Mouse (Mus musculus): Measurements from ENCODE around the gene Wwox.

Gene Wwox

DNA sequence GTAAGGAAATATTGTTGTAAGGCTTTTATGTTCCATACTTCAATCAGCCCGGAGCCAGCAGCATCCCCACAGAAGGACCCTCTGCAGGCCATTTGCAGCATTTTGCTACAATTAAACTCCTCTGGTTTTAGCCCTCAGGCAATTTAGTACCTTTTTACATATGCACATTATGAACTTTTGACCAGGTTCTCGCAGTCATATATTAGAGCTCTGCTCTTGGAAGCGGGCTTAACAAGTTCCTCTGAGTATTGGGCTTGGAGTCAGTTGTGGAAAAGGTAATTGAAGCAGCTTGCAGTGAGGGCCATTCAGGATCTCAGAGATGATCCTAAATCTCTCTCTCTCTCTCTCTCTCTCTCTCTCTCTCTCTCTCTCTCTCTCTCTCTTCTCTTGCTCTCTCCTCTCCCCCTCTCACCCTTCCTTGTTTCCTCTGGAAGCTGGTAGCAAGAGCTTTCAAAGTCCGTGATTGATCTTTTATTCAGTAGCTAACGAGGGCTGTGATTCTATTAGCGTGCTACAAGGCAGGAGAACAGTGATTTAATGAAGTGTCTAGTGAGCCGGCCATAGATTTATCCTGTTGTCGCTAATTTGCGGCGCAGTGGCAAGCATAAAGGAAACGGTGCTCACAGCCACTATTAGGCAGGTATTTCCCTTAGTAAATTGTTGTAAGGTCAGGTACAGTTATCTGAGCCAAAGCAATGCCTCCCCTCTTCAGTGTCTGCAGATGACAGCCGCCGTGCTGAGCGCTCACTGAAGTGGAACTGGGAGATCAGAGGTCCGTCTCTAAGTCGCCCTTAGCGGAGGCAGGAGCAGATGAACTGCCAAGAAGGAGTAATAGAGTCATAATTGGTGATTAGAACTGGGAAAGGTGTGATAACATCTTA, 292.0 kb downstream of the Wwox start:
- DNase-seq (ENCODE audit: low spot score): no peak

DNA sequence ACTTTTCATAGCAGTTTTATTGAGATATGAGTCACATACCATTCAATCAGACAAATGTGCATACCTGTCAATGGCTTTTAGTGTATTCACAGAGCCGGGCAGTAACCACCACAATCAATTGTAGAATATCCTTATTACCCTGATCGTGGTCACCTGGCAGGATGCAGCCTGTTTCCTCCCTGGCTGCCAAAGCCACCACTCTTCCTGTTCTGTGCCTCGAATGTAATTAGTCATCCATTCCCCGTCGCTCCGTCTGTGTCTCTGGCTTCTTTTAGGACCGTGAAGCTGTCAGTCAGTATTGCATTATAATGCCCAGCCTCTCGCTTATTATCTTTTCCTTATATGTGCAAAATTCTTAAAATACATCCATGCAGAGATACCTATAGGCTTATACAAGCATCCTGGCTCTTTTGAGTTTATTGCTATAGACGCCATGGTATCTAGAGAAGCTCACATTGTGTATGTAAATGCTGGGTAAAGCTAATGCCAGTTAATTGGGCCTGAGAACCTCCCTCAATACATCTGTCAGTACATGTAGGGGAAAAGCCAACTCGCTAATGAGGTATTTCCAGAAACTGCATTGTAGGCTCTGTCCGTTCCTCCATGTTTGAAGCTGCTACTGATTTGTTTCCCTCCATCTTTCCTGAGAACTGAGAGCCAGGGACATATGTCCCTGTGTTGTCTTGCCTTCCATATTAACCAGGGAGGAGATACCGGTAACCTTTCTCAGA, 303.9 kb downstream of the Wwox start:
- no peak for DNase-seq (ENCODE audit: low spot score)

DNA sequence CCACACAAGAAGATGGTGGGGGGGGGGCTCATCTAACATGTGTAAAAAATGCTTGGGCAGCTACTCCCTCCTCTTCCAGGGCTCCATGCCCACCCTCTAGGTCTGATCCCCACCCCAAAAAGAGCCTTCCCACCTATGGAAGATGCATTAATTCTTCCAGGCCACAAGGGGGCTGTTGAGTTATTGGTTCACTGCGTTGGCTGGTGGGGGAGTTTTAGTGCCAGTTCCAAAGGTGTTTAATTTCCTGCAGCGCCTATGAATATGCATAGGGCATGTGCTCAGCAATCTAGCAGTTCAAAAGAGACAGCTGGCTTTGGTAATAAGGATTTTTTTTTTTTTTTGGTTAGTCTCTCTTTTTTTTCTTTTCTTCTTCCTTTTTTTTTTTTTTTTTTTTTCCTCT, 306.9 kb downstream of the Wwox start:
- no peak for DNase-seq (ENCODE audit: low spot score)

DNA sequence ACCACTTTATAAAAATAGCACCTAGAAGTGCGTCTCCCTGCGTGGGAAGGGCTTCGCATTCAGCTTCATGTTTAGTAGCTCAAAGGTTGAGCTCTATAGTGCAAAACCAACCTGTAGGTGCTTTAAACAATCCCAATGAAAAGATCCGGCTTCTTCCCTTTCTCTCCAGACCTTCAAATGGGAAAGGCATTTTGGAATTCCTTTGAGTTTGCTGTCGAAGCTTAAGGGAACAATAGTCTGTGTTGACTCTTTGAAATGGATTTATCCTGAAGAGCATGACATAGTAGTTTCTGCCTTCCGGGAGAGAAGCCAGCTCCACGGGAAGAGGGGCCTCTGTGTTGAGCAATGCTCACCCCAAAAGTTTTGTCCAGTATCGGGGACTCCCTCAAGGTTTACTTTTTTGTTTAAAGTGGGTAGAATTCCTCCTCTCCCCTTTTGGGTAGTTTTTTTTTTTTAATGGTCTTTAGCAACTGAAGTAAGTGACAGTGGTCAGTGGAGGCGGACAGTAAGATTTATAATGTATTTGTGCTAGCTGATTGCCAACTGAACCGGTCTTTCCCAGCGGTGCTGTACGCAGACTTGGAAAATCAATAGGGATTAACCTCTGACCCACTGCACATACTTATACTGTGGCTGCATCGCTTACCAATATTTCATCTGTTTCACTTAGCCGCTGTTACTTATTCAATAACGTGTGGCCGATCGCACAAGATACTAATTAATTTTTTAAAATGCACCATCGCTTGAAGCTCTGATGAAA, 312.1 kb downstream of the Wwox start:
- no peak for DNase-seq (ENCODE audit: low spot score)

DNA sequence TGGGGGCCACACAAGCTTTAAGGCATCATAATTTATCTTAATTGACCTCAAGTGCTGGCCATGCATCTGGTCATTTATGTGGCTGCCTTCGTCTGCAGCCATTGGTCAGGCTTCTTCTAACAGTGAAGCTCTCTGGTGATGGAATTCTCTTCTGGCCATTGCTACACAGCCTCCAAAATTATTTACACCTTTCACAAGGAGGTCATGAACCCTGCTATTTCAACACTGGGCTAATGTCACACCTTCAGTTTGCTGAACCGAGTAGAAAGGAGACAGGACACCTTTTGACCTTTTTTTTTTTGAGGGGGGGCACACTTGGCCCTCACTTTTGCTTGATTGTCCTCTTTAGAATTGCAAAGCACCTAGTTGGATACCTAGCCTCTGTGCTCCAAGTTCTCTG, 320.2 kb downstream of the Wwox start:
- no peak for DNase-seq (ENCODE audit: low spot score)

DNA sequence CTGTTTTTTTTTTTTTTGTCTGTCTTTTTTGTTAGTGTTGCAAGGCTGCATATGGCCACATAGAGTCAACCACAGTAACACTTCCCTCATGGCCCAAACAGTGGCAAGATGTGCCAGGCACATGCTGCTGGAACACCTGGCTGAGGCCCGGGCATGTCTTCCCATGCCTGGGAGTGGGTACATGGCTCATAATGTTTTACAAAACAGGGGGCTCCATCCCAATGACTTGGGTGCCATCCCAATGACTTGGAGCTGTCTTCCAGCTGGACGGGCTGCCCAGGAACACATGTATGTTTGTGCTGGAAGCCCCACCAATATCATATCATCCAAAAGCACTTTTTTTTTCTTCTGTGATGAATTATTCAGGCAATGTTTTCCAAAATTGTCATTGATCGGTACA, 329.1 kb downstream of the Wwox start:
- DNase-seq (ENCODE audit: low spot score): no peak

DNA sequence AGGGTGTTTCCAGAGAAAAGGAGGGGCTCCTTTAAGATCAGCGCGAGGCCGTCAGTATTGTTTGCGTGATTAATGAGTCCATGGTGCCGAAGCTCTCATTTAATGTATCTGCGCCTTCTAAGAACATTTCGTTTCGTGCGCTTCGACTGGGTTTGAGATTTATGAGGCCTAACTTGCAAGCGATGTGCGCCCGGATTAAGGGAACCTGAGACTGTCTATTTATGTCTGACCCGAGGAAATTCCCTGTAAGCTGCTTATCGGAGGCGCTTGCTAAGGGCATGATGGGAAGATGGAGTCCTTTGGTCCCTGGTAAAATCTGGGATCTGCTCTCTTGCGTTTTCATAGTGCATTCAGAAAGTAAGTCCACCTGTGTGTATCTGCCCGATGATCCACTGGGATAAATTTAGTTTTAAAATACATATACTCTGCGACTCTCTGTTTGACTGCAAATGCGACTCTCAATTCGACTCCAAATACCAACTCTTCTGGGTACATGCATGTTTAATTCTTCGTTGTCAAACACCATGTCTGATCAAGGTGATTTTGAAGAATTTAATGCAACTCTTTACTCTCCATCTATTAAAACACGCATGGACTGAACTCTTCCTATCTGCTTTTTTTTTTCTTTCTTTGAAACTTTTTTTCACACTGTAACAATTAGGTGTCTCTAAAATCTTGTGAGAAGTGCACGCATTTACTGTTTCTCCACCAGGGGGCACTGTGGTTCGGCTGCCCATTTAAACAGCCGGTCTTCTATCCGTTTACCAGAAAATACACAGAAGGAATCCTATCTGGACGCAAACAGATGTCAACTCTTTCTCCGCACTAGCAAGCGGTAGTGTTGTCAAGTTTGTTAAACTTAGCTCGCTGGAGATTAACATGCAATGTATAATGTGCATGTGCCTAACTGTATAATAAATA, 331.7 kb downstream of the Wwox start:
- peak; percentile 82 for DNase-seq (ENCODE audit: low spot score)

DNA sequence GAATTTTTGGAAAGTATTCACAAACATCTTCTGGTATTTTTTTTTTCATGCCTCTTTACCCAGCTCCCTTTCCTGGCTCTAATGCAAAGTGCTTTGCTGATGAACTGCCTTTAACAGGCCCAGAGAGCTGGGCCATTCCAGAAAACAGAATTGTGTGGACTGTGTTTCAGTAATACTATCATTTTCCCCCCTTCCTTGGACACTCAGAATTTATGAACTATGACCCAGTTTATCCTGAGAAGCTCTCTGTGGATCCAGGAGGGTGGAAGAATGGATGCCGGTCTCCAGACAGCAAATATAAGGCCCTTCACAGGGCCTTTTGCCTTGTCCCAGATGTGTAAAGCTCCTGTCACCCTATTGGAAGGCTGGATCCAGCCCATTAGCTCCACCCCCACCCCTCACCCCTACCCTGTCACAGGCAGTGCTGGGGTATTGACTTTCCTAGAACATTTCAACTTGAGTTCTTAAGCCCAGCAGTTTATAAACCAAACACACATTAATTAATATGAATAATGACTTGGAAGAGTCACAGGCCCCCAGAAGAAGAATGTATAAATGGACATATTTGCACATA, 332.9 kb downstream of the Wwox start:
- DNase-seq (ENCODE audit: low spot score): no peak

DNA sequence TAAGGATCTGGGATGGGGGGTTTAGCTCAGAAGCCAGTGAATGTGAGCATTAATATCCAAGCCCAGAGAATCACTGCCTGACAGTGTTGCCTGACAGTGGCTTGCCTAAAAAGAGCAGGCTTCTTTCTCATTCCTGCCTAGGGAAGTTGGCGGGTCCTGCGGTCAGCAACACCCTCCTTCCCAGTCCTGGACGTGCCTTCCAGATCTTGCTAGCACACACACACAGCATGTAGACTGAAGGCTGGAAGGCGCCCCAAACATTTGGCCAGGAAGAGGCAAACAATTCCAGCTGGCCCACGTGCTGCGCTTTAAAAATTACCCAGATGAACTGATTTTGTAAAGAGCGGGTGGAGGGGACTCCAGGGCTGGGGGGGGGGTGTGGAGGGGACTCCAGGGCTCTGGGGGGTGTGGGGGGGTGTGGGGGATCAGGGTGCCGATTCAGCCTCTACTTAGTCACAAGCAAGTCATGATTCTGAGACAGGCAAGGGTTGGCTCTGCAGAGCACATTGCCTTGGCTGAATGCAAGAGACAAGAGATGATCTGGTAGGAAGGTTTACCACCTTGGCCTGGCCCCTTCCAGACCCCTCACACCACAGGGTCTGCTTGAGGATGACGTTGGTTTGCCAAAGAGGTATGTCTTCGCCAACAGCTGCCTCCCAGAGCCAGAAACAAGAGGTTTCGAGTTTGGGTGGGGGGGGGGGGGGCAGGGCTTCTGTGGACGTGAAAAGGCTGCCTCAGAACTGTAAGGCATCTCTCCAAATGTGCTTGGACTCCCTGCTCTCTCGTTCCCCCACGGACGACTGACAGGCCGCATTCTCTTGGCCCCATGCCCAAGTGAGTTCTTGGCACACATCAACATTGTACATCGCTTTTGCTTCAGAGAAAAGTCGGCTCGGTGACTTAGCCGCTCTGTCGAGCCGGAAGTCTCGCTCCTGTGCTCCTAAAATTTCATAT, 334.3 kb downstream of the Wwox start:
- peak; percentile 43 for DNase-seq (ENCODE audit: low spot score)

DNA sequence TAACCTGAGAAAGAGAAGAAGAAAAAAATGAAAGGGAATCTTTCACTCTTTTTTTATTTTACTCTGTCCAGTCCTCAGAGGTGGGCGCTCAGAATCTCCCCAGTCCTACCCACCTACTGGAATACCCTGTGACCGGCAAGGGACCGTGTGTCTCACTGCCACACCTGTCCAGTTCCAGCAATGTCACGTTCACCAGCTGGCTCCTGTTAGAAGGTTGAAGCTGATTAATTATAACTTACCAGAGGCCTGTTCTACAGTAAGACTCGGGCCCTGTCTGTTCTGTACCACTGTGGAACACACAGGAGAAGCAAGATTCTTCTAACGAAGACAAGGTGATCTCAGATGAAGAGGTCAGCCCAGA, 334.9 kb downstream of the Wwox start:
- no peak for DNase-seq (ENCODE audit: low spot score)

DNA sequence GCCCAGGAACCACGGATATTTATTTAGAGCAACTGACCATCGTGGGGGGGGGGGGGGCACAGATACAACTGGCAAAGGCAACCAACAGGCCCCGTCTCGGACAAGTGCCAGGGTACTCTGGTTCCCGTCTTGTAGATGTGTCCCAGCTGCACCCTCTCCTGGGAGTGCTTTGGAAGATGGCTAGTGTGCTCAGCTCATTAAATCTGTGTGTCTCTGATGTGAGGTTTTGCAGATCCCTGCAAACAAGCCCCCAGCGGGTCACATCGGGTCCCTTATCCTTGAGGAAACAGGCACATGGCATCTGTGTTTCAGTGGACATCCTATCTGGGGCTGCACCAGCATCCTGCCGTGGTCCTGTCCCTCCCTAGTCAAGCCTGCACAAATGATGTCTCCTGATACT, 336.1 kb downstream of the Wwox start:
- DNase-seq (ENCODE audit: low spot score): no peak

DNA sequence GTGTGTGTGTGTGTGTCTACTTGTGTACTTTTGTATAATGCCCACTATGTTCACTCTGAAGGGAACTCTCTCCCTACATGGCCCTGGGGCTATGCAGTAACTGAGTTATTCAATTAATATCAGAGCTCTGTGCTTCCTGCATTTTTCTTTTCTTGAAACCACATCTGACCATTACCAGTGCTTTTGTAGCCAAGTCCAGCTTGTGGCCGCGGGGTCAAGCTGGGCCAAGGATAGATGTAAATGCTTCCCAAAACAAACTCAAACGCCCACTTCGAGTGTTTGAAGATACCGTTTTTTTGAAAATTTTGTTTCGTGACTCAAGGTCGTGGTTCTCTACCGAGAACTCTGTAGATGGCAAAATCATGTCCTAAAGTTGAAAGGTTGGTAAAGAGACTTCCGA, 337.2 kb downstream of the Wwox start:
- DNase-seq (ENCODE audit: low spot score): no peak

DNA sequence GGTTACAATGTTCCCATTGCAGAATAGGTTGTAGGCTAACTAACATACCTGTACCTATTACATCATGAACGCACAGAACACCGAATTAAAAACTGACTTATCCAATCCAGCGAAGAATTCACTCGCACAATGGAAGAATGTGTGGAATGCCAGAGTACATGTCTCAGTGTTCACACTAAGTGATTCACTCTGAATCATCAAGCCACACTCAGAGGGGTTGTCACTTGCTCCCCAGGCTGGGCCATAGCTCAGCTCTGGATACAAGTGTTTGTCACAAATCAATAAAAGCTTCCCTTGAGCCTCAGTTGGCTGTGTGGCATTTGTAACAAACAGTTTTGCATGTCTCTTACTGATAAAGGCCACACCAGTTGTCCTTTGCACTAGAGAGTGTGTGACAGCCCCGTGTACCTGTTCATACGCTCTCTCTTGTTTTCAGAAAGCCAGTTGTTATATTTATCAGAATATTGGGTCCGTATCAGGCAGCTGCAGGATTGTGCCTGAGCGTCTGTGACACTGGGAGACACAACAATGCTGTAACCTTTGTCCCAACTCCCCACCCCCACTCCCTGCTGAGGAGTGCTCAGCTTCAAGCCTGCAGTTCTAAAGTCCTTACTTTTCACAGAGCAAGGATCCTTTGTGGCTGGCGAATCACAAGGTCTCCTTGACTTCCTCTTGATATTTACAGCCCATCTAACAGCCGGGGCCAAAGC, 338.0 kb downstream of the Wwox start:
- no peak for DNase-seq (ENCODE audit: low spot score)

DNA sequence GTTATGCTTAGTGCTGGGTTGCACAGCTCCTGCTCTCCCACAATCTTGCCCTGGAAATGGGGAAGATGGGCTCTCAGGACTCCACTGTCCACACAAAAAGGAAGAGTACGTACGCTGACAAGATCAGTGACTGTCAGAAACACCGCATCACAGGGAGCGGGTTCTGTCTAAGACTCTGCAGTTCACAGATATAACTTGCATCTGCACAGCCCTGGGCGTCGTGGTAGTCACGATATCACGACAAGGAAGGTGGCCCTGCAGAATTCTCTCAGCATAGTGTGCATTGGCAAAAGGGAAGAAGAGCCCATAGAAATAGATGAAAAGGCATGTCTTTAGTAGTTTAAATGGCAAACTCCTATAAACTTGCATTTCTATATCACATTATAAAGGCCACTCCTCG, 339.5 kb downstream of the Wwox start:
- no peak for DNase-seq (ENCODE audit: low spot score)

DNA sequence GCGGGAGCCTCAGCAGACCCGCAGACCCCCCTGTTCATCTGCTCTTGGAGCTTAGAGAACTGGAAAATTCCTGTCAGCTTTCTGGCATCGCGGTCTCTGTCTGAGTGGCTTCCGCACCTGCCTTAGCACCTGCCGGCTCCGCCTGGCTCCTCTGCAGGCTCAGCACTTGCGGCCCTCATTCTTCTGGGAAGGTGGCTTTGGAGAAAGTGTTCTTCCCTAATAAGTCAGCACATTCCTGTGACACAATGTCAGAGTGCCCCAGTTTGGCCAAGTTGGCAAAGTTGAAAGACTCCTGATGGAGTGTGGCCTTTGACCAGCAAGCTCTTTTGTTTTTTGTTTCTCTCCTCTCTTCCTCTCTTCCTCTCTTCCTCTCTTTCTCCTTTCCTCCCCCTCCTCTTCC, 343.9 kb downstream of the Wwox start:
- DNase-seq (ENCODE audit: low spot score): no peak

DNA sequence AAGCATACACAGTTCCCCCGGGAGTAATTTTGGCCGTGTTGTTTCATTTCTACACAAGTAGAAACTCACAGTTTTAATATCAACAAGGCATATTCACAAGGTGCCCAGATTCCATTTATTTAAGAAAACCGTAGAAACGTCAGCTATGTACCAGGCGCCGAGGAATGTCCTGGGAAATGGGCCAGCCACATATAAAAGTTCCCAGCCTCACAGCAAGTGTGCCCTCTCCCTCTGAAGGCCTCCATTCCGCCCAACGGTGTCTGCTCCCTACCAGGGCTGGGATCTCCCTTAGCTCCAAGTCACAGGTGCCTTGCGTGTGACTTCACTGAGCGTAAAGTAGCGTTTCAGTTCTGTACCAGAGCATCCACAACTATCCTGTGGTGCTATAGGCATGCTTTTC, 346.4 kb downstream of the Wwox start:
- DNase-seq (ENCODE audit: low spot score): no peak

DNA sequence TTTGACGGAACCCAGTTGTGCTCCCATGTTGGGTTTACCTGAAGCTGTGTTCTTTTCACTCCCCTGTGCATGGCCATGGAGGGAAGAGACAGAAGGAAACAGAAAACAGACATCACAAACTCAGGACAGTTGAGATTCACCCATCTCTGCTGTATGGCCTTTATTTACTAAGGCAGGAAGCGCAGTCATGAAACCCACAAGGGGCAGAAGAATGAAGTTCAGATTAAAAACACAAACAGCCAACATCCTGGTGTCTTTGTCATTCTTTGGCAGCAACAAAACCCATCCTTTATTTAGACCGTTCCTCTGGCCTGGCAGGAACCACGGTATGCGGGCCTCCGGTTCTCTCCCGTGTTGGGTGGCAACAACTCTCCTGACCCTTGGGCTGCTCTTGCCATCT, 350.2 kb downstream of the Wwox start:
- no peak for DNase-seq (ENCODE audit: low spot score)

DNA sequence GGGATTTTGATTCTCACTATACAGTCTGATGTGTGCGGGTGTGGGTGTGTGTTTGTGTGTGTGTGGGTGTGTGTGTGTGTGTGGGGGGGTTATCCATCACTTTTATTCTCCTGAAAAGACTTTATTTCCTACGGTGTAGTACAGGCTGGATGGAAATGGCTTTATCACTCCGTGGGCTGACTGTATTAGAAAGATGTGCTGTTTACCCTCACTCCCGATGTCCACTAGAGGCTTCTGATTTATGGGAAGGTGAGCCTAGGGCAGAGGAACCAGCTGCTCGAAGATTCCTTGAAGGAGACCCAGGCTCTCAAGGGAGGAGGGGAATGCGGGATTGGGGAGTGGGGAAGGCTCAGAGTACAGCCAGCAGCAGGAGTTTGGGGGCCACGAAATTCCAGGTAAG, 351.3 kb downstream of the Wwox start:
- no peak for DNase-seq (ENCODE audit: low spot score)

DNA sequence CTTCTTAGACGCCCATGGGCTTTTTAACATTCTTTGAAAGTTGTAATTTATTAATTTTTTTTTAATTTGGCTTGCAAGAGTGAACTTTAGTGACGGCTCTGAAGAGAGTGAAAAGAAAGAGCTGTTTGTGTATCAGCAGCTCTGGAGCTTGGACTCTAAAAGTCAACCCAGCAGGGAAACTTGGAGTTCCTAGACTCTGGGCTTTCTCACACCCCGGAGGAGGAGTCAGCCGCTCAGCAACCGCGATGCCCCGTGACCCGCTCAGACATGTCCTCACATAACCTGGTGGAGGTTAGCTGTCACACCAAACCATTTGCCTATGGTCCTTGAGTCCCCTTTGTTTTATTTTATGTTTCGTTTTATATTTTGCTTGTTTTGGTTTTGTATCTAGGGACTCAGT, 354.2 kb downstream of the Wwox start:
- no peak for DNase-seq (ENCODE audit: low spot score)
